Mouse (Mus musculus) ES-E14 (cell line): ENCODE results near the gene Artn.

Experiments used
- MAFK ChIP-seq: IDR thresholded peaks from 2 replicates; pipeline ENCODE4 v1.6.1; 2014; ENCODE audit warnings: mild to moderate bottlenecking, low read depth, low read length, inconsistent platforms; ENCODE audit not compliant: insufficient read depth
- ZC3H11A ChIP-seq: IDR thresholded peaks from 2 replicates; pipeline ENCODE4 v1.6.1; 2012; ENCODE audit warnings: low read depth, mild to moderate bottlenecking, inconsistent platforms, low read length, borderline replicate concordance
- ZNF384 ChIP-seq: IDR thresholded peaks from 2 replicates; pipeline ENCODE4 v1.6.1; 2012; ENCODE audit warnings: low read depth, low read length, inconsistent platforms

DNA sequence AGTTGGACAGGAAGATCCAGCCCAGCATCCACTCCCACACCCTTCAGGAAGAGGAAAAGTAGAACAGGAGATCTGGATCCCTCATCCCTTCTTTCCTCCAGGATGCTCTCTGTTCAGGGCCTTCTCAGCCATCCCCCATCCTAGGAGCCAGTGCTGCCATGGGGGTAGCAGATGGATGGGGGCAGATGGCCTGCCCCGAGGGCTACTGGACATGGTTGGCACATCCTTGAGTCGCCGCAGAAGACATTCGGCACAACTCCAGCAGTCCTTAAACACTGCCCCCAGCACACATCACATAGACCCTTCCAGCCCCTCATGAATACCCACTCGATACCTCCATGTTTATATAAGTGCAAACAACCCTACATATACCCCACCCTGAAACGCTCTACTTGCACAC is 33.5 kb downstream of the Artn start:
- TF ChIP-seq ZC3H11A: no peak
- no peak for TF ChIP-seq MAFK
- no peak for TF ChIP-seq ZNF384
